Mouse (Mus musculus): ENCODE measurements around the gene Ssu2. TPM values are rescaled to one million over a fixed set of nuclear protein-coding genes. Genes with fewer than 3 reads are reported as not detected.

Gene Ssu2
- polyA plus RNA-seq, 1 experiment from 2014 or later, result 0.55 TPM

DNA sequence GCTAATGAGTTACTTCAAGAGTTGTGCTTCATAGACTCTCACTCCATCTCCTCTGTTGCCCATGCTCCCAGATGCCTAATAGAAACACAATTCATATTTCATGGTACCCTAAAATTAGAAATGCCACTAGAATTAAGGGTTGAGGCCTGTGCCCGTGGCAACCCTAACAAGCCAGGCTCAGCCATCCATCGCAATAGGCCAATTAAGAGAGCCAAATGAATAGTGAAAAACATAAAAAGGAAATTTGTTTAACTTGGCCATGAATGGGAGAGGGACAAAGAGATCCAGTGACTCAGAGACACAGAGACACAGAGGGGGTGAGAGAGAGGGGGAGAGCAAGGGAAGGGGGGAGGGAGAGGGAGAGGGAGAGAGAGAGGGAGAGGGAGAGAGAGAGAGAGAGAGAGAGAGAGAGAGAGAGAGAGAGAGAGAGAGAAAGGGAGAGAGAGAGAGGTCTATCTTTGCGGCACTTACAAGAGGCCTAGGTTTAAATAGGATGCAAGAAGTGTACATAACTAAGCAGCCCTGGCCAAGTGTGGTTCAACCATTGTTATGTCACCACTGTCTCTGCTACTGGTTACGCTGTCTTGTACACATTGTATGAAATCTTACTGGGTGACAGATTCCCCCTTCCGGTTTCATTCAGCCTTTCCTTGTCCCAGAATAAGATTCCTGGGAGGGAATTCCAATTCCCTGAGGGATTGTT is 57.2 kb downstream of the Ssu2 start:
- 82% methylated on average over 5 of the region's 5 CpGs for WGBS
- Histone ChIP-seq H3K27ac (no peak overlapping the region), H3K36me3 (no peaks in the 10 kb centered on the region), H3K9me3 (no peaks in the 10 kb centered on the region), H3K4me3 (no peak overlapping the region), H3K27me3 (ENCODE audit: insufficient read depth, poor library complexity, severe bottlenecking) (no peaks in the 10 kb centered on the region), H3K4me1 (replicated peaks) (no peaks in the 10 kb centered on the region)
- no peak for DNase-seq (ENCODE audit: low spot score)

DNA sequence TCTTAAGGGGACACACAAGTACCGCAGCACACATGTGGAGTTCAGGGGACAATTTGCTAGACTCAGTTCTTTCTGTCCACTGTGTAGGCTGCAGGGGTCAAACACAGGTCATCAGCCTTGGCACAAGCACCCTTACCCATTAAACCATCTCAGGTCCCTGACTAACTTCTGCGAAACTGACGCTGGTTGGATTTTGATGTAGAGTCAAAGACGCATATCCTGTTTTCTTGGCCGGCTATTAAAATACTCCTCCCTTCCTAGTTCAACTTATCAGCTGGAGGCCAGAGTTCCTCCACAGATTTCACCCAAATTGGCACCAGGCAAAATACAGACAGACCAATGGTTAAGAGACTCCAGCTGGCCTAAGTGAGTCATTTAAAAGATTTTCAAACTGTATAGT is 60.0 kb downstream of the Ssu2 start:
- no peaks in the 10 kb centered on the region for H3K36me3 ChIP-seq
- 88% methylated on average over 5 of the region's 5 CpGs for WGBS
- H3K27ac ChIP-seq, result no peak overlapping the region
- H3K27me3 ChIP-seq (ENCODE audit: insufficient read depth, poor library complexity, severe bottlenecking), result no peaks in the 10 kb centered on the region
- no peak overlapping the region for H3K4me3 ChIP-seq
- H3K9me3 ChIP-seq, result no peaks in the 10 kb centered on the region
- H3K4me1 ChIP-seq (replicated peaks), result no peaks in the 10 kb centered on the region
- no peak for DNase-seq (ENCODE audit: low spot score)

DNA sequence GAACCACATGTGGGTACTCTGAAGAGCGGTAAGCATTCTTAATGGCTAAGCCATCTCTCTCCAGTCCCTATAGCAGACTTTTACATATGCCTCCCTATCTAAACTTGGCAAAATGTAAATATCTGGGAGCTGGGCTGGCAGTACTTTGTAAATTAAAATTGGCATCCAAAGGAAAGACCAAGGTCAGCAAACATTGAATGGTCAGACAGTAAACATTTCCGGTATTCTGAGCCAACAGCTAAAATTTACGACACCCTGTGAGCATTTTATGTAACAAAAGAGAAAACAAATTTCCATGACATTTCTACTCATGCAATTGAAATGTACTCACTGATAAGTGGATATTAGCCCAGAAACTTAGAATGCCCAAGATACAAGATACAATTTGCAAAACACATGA is 62.6 kb downstream of the Ssu2 start:
- 96% methylated on average over 3 of the region's 3 CpGs for WGBS
- no peak overlapping the region for H3K27ac ChIP-seq

DNA sequence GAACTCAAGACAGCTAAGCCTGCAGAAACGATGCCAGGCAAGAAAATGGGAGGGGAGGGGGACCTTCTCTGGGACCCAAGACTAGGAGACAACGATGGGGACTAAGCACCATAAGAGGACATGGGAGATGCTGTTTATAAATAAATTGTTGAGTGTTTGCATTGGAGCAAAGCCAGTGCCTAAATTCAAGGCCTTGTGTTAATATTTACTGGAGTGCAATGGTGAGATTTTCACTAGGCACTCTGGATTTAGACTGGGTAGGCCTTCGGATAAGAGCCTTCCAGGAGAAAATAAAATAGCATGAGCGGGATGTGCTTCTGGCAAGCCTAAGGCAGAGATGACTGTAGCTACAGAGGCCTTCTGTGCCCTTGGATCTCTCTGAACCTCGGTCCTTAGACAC is 64.9 kb downstream of the Ssu2 start:
- DNase-seq (ENCODE audit: low spot score), result no peak
- Histone ChIP-seq H3K27me3 (ENCODE audit: insufficient read depth, poor library complexity, severe bottlenecking) (no peaks in the 10 kb centered on the region), H3K4me1 (replicated peaks) (no peaks in the 10 kb centered on the region), H3K27ac (no peak overlapping the region), H3K9me3 (no peaks in the 10 kb centered on the region), H3K4me3 (no peak overlapping the region), H3K36me3 (no peaks in the 10 kb centered on the region)
- 87% methylated on average over 5 of the region's 5 CpGs for WGBS

More for the DNA sequence above, 62.6 kb downstream of the Ssu2 start:
- no peak overlapping the region for H3K4me3 ChIP-seq
- no peaks in the 10 kb centered on the region for H3K27me3 ChIP-seq (ENCODE audit: insufficient read depth, poor library complexity, severe bottlenecking)
- H3K36me3 ChIP-seq, result no peaks in the 10 kb centered on the region
- no peaks in the 10 kb centered on the region for H3K4me1 ChIP-seq (replicated peaks)
- DNase-seq (ENCODE audit: low spot score), result no peak
- H3K9me3 ChIP-seq, result no peaks in the 10 kb centered on the region

DNA sequence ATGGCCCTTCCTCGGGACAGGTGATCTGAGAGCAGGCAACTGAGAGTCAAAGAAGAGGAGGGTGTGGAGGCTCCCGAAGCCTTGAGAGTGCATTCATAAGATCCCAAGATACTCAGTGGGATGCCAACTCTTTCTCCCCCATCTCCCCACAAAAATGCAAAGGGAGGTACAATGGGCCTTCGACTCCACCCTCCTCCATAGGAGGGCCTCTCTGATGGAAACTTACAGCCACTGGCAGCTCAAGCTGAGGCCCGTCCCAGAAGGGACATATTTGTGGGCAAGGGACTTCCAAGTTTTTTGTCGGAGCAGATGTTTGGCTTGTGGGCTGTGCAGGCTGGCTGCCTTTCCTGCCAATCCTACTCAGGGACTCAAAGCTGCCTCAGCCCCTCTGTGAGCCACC is 67.1 kb downstream of the Ssu2 start:
- no peak overlapping the region for H3K27ac ChIP-seq
- no peaks in the 10 kb centered on the region for H3K27me3 ChIP-seq (ENCODE audit: insufficient read depth, poor library complexity, severe bottlenecking)
- DNase-seq (ENCODE audit: low spot score), result no peak
- no peaks in the 10 kb centered on the region for H3K4me1 ChIP-seq (replicated peaks)
- WGBS, result 38% methylated on average over 5 of the region's 5 CpGs
- H3K36me3 ChIP-seq, result no peaks in the 10 kb centered on the region
- no peak overlapping the region for H3K4me3 ChIP-seq
- no peaks in the 10 kb centered on the region for H3K9me3 ChIP-seq

DNA sequence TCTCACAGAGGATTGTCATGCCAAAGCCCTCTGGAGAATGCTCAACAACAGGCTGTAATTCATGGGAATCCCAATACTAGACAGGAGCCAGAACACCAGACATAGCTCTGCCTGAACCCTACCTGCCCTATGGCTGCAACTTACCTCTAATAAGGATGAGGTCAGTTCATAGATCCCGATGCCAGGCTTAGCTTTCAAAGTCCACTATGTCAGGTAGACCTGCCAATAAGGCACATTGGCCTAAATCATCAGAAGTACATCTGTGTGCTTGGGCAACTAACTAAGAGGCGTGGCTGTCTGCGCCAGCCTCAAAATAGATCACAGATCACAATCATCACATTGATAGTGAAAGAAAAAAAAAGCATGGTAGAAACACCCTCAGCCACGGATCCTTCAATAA is 68.4 kb downstream of the Ssu2 start:
- H3K4me3 ChIP-seq, result no peak overlapping the region
- H3K9me3 ChIP-seq, result no peaks in the 10 kb centered on the region
- no peaks in the 10 kb centered on the region for H3K36me3 ChIP-seq
- no peaks in the 10 kb centered on the region for H3K27me3 ChIP-seq (ENCODE audit: insufficient read depth, poor library complexity, severe bottlenecking)
- H3K4me1 ChIP-seq (replicated peaks), result no peaks in the 10 kb centered on the region
- 90% methylated on average over 4 of the region's 4 CpGs for WGBS
- DNase-seq (ENCODE audit: low spot score), result no peak
- H3K27ac ChIP-seq, result no peak overlapping the region

DNA sequence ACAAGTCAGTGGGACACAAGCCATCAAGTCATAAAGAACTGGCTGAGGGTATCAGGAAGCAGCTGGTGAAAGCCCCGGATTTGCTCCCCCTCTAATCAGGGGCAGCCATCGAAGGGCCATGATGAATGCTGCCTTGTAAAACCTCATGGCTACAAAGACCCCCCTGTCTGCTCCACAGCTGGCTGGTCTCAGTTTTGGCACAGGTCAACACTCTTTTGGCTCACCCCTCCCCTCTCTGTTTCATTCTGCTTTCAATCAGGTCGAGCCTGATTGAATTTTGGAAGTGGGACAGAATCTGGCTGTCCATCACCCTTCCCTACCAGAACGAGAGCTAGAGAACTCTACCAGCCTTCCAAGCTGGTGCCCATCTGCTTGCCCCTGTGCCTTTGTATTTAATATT is 76.4 kb downstream of the Ssu2 start:
- Histone ChIP-seq H3K27me3 (ENCODE audit: insufficient read depth, poor library complexity, severe bottlenecking) (no peaks in the 10 kb centered on the region), H3K9me3 (no peaks in the 10 kb centered on the region), H3K27ac (no peak overlapping the region), H3K4me3 (no peak overlapping the region), H3K36me3 (no peaks in the 10 kb centered on the region), H3K4me1 (replicated peaks) (peaks cover 5% of the 10 kb centered on the region; the same call in 1 of the 2 replicates)
- 37% methylated on average over 4 of the region's 4 CpGs for WGBS
- no peak for DNase-seq (ENCODE audit: low spot score)

DNA sequence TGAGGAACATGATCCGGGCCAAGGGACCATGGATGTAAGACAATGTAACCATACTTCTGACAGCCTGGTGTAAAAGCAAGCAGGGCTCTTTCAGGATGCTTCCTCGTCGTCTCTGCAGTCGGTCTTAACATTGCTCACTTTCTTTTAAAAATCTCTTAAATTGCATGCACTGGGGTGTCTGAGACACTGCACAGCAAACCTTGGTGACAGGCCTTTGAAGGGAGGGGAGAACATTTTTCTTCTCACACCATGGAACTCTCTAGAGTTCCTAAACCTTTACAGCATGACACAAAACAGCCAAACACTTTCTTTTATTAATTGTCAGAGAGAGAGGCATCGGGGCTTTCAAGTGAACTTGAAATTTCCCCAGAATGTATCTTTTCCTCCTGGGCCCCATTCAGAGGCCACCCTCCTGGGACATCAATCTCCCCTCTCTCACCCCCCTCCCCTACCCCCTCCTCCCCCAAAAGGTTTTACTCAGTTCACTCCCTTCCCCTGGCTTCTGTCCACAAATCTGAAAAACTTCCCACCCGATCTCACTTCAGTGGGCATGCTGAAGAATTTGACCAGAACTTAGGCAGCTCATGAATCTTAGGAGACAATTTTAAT is 78.4 kb downstream of the Ssu2 start:
- no peak overlapping the region for H3K27ac ChIP-seq
- no peak overlapping the region for H3K4me3 ChIP-seq
- no peaks in the 10 kb centered on the region for H3K9me3 ChIP-seq
- WGBS, result 65% methylated on average over 6 of the region's 6 CpGs
- H3K36me3 ChIP-seq, result no peaks in the 10 kb centered on the region
- H3K27me3 ChIP-seq (ENCODE audit: insufficient read depth, poor library complexity, severe bottlenecking), result no peaks in the 10 kb centered on the region
- H3K4me1 ChIP-seq (replicated peaks), result peaks cover 5% of the 10 kb centered on the region; the same call in 1 of the 2 replicates
- DNase-seq (ENCODE audit: low spot score), result no peak

Other genes starting within 250 kb of the Ssu2 start
- gene Lmcd1, start 114.3 kb downstream of the Ssu2 start, polyA plus RNA-seq (2016; fragmentation: Nextera tagmentation; extraction: Ambion mirVana), result 1.7 and 2.8 TPM in 2 replicates
- not detected in 2 replicates for gene Cav3, start 71.5 kb upstream of the Ssu2 start, polyA plus RNA-seq (2016; fragmentation: Nextera tagmentation; extraction: Ambion mirVana)
- 0.17 and 0.43 TPM in 2 replicates for gene Oxtr, start 101.9 kb upstream of the Ssu2 start, polyA plus RNA-seq (2016; fragmentation: Nextera tagmentation; extraction: Ambion mirVana)

All from hindbrain, embryonic 10.5 days (tissue).